Mouse (Mus musculus) urinary bladder, postnatal 4 days (tissue): Measurements from ENCODE around the gene Mtnr1a.

Source experiments
- DNase-seq, 2 experiments: peaks; one replicate each; pipeline ENCODE4 v3.0.0; 2021 to 2022; ENCODE audit warnings: low spot score in 2 of 2

Mtnr1a gene

GRCm38 (mm10) chr8:45109371-45110063, 40.6 kb downstream of the Mtnr1a start:
- no peak for DNase-seq

- no peak for DNase-seq
Measured at GRCm38 (mm10) chr8:45110064-45110812, 41.3 kb downstream of the Mtnr1a start.

- DNase-seq, result no peak
Measured at GRCm38 (mm10) chr8:45110813-45111104, 41.8 kb downstream of the Mtnr1a start.

GRCm38 (mm10) chr8:45111820-45112219, 42.9 kb downstream of the Mtnr1a start:
- DNase-seq, result no peak

- DNase-seq, result no peak
Measured at GRCm38 (mm10) chr8:45117588-45117987, 48.7 kb downstream of the Mtnr1a start.

- DNase-seq, result no peak
Measured at GRCm38 (mm10) chr8:45125680-45126079, 56.7 kb downstream of the Mtnr1a start.
